Comparison of ENCODE assay signal across 13 mouse cellular contexts in genomic region chr12:17663991-17664635, GRCm38 (mm10). TPM values are rescaled to one million over a fixed set of nuclear protein-coding genes. Genes with fewer than 3 reads are reported as not detected.
DNase-seq lines count a peak whose midpoint lies in the region; ATAC-seq and TF ChIP-seq lines count a peak whose summit lies in the region.
"Had no signal": no experiment of that assay in that cellular context is flagged by ENCODE, and none has a peak within 500 bp of the region (broad histone marks: within the 10 kb centered on the region; RNA-seq: fewer than 3 reads in every experiment).

No protein-coding gene starts in this region.

- no peaks in the 10 kb centered on the region for H3K9me3 ChIP-seq in liver, embryonic 12.5 days (replicated peaks)
- no peaks in the 10 kb centered on the region for H3K9me3 ChIP-seq in kidney, postnatal 0 days (replicated peaks; ENCODE audit: low read length)
- H3K9me3 ChIP-seq: embryonic facial prominence, embryonic 12.5 days; hindbrain, embryonic 12.5 days had no signal

- peak; percentile 63 for DNase-seq in liver, adult 2 months (ENCODE audit: extremely low read depth, low read depth, low spot score)
- DNase-seq in cerebellum, adult 9-10 months: peak; percentile 92
- DNase-seq in kidney, postnatal 0 days (ENCODE audit: low spot score): no peak
- no peak for DNase-seq in T-cell, adult 2 months (ENCODE audit: low spot score)
- no peak for DNase-seq in spleen, postnatal 4 days (ENCODE audit: low spot score in 2 of 2)
- DNase-seq in adrenal gland, adult (ENCODE audit: inconsistent age in 2 of 2, low spot score in 1 of 2): no peak
- DNase-seq: liver, postnatal 0 days; lung, postnatal 14 days had no signal

- no peak for TF ChIP-seq POLR2A in liver, adult 2 months (IDR thresholded peaks at IDR 0.05; ENCODE audit: extremely low read depth, insufficient read depth, low read length)

- no peaks in the 10 kb centered on the region for H3K36me3 ChIP-seq in liver, adult 2 months (ENCODE audit: control insufficient read depth, insufficient read depth, low read length)
- H3K36me3 ChIP-seq in liver, embryonic 12.5 days: no peaks in the 10 kb centered on the region
- no peaks in the 10 kb centered on the region for H3K36me3 ChIP-seq in kidney, postnatal 0 days (ENCODE audit: insufficient read depth, low read length)
- H3K36me3 ChIP-seq: embryonic facial prominence, embryonic 12.5 days; hindbrain, embryonic 12.5 days had no signal

- WGBS in liver, adult 2 months: 77% methylated on average over 9 of the region's 9 CpGs
- WGBS in liver, embryonic 12.5 days (ENCODE audit: insufficient replicate concordance): 60% methylated on average over 9 of the region's 9 CpGs
- WGBS in kidney, postnatal 0 days: 78% methylated on average over 9 of the region's 9 CpGs

- no peak for TF ChIP-seq CTCF in liver, adult 2 months (IDR thresholded peaks at IDR 0.05; ENCODE audit: low read depth, low read length)
- no peak for TF ChIP-seq CTCF in kidney, postnatal 0 days (IDR thresholded peaks at IDR 0.05; ENCODE audit: low read depth)

- no peak overlapping the region for H3K9ac ChIP-seq in liver, adult 2 months (ENCODE audit: low read depth, low read length)
- H3K9ac ChIP-seq in liver, embryonic 12.5 days: no peak overlapping the region
- no peak overlapping the region for H3K9ac ChIP-seq in kidney, postnatal 0 days (ENCODE audit: low read depth, low read length)
- H3K9ac ChIP-seq: embryonic facial prominence, embryonic 12.5 days; hindbrain, embryonic 12.5 days; liver, postnatal 0 days had no signal

- H3K27ac ChIP-seq in liver, adult 2 months (replicated peaks; ENCODE audit: insufficient read depth, low read depth, low read length): no peak overlapping the region
- no peak overlapping the region for H3K27ac ChIP-seq in liver, embryonic 12.5 days
- peak overlapping the region; percentile 13; the same call in 1 of the 2 replicates for H3K27ac ChIP-seq in kidney, postnatal 0 days
- H3K27ac ChIP-seq: embryonic facial prominence, embryonic 12.5 days; hindbrain, embryonic 12.5 days; left cerebral cortex, adult 2 months had no signal

- no peak for ATAC-seq in liver, embryonic 12.5 days
- no peak for ATAC-seq in kidney, postnatal 0 days (replicated peaks; ENCODE audit: low FRiP score, low read depth)
- ATAC-seq: inflammation-experienced regulatory T-cells, adult 6 months; liver, postnatal 0 days had no signal

- H3K4me1 ChIP-seq in liver, adult 2 months (ENCODE audit: control insufficient read depth, insufficient read depth, low read length): no peaks in the 10 kb centered on the region
- H3K4me1 ChIP-seq in liver, embryonic 12.5 days: no peaks in the 10 kb centered on the region
- 0 out of 2 replicates have a peak, but pooled peaks cover 7% of the 10 kb centered on the region for H3K4me1 ChIP-seq in kidney, postnatal 0 days (replicated peaks; ENCODE audit: insufficient read depth, low read length)

- no peaks in the 10 kb centered on the region for H3K79me2 ChIP-seq in liver, adult 2 months (ENCODE audit: control insufficient read depth, insufficient read depth, low read length)

- no peak overlapping the region for H3K4me2 ChIP-seq in liver, embryonic 12.5 days
- no peak overlapping the region for H3K4me2 ChIP-seq in kidney, postnatal 0 days (ENCODE audit: low read length)
- H3K4me2 ChIP-seq: embryonic facial prominence, embryonic 12.5 days; hindbrain, embryonic 12.5 days had no signal

- no peaks in the 10 kb centered on the region for H3K27me3 ChIP-seq in liver, adult 2 months (ENCODE audit: control insufficient read depth, insufficient read depth, low read length)
- no peaks in the 10 kb centered on the region for H3K27me3 ChIP-seq in liver, embryonic 12.5 days (replicated peaks)
- H3K27me3 ChIP-seq in kidney, postnatal 0 days (ENCODE audit: insufficient read depth, low read length): no peaks in the 10 kb centered on the region
- H3K27me3 ChIP-seq: embryonic facial prominence, embryonic 12.5 days; hindbrain, embryonic 12.5 days had no signal

- no peak overlapping the region for H3K4me3 ChIP-seq in liver, adult 2 months (ENCODE audit: insufficient read depth, low read depth, low read length)
- no peak overlapping the region for H3K4me3 ChIP-seq in liver, embryonic 12.5 days
- no peak overlapping the region for H3K4me3 ChIP-seq in kidney, postnatal 0 days (replicated peaks; ENCODE audit: low read depth, low read length)
- H3K4me3 ChIP-seq: embryonic facial prominence, embryonic 12.5 days; hindbrain, embryonic 12.5 days; left cerebral cortex, adult 2 months had no signal

RNA-seq across cellular contexts. Expression of gene Hpcal1, which starts 26.5 kb away (rescaled TPM):
- total RNA-seq in liver, adult 2 months (2014; rRNA removed): 8.5 and 10.5 TPM in 2 replicates
- 16.6 and 23.2 TPM in 2 replicates for polyA plus RNA-seq in liver, adult 2 months (2012; rRNA removed)
- 17.6 and 18.6 TPM in 2 replicates for polyA plus RNA-seq in liver, embryonic 12.5 days (2016; fragmentation: Nextera tagmentation; extraction: Ambion mirVana)
- polyA plus RNA-seq in kidney, postnatal 0 days (2015; fragmentation: Nextera tagmentation; extraction: Ambion mirVana): 70.6 and 71.0 TPM in 2 replicates

Comparison
In these comparisons a context has a peak if more than half of its experiments do, and no peak if none do; other contexts are left out.
1. DNase-seq: peak in liver, adult 2 months (single experiment) and cerebellum, adult 9-10 months (single experiment); none in kidney, postnatal 0 days (single experiment), T-cell, adult 2 months (single experiment), spleen, postnatal 4 days (0 of 2) and adrenal gland, adult (0 of 2).